Mouse (Mus musculus): ENCODE measurements around the gene Tagap1. TPM values are rescaled to one million over a fixed set of nuclear protein-coding genes. Genes with fewer than 3 reads are reported as not detected.
"Not testable (repeated sequence)": the region's sequence is repeated elsewhere in the genome, so short reads cannot be mapped to it uniquely, and the experiment has no call there.

Tagap1 gene
- 6.4 TPM for polyA plus RNA-seq (2012; fragmentation: generic; extraction: Trizol)
- long read RNA-seq, experiment 1, partial matches to known transcripts = 3 of 8 reads
- long read RNA-seq, experiment 1, other reads (novel, unspliced or antisense) = 5 of 8 reads
- long read RNA-seq, experiment 2, partial matches to known transcripts = 6 of 10 reads
- long read RNA-seq, experiment 2, other reads (novel, unspliced or antisense) = 4 of 10 reads

- not testable (repeated sequence) for H3K27me3 ChIP-seq (ENCODE audit: control insufficient read depth, insufficient read depth, insufficient read length); H3K79me2 ChIP-seq (ENCODE audit: control insufficient read depth, insufficient read depth); H3K36me3 ChIP-seq (ENCODE audit: control insufficient read depth, insufficient read depth); H3K79me3 ChIP-seq (ENCODE audit: low read depth)
- peak within 1 kb of the TSS; percentile 55 for H3K4me3 ChIP-seq (ENCODE audit: insufficient read depth, poor library complexity, severe bottlenecking)
- H3ac ChIP-seq (ENCODE audit: control insufficient read depth, insufficient read length, low read depth) = peak within 1 kb of the TSS; percentile 85
These were observed at the start of gene Tagap1 for GRCm38 (mm10) chr17:6960776-6961175. TSS of gene Tagap1 (minus strand) at chr17:6961156.

GRCm38 (mm10) chr17:7009901-7010300, 48.9 kb upstream of the Tagap1 start:
- H3K79me2 ChIP-seq (ENCODE audit: control insufficient read depth, insufficient read depth); H3ac ChIP-seq (ENCODE audit: control insufficient read depth, insufficient read length, low read depth); H3K79me3 ChIP-seq (ENCODE audit: low read depth); H3K27me3 ChIP-seq (ENCODE audit: control insufficient read depth, insufficient read depth, insufficient read length); H3K36me3 ChIP-seq (ENCODE audit: control insufficient read depth, insufficient read depth); H3K4me3 ChIP-seq (ENCODE audit: insufficient read depth, poor library complexity, severe bottlenecking): not testable (repeated sequence)

GRCm38 (mm10) chr17:7009440-7009839, 48.5 kb upstream of the Tagap1 start:
- H3K4me3 ChIP-seq (ENCODE audit: insufficient read depth, poor library complexity, severe bottlenecking); H3K79me2 ChIP-seq (ENCODE audit: control insufficient read depth, insufficient read depth); H3ac ChIP-seq (ENCODE audit: control insufficient read depth, insufficient read length, low read depth); H3K79me3 ChIP-seq (ENCODE audit: low read depth); H3K36me3 ChIP-seq (ENCODE audit: control insufficient read depth, insufficient read depth); H3K27me3 ChIP-seq (ENCODE audit: control insufficient read depth, insufficient read depth, insufficient read length): not testable (repeated sequence)

GRCm38 (mm10) chr17:7008885-7009284, 47.9 kb upstream of the Tagap1 start:
- not testable (repeated sequence) for H3ac ChIP-seq (ENCODE audit: control insufficient read depth, insufficient read length, low read depth); H3K79me3 ChIP-seq (ENCODE audit: low read depth); H3K79me2 ChIP-seq (ENCODE audit: control insufficient read depth, insufficient read depth); H3K36me3 ChIP-seq (ENCODE audit: control insufficient read depth, insufficient read depth); H3K27me3 ChIP-seq (ENCODE audit: control insufficient read depth, insufficient read depth, insufficient read length); H3K4me3 ChIP-seq (ENCODE audit: insufficient read depth, poor library complexity, severe bottlenecking)

GRCm38 (mm10) chr17:7005646-7006045, 44.7 kb upstream of the Tagap1 start:
- not testable (repeated sequence) for H3K79me3 ChIP-seq (ENCODE audit: low read depth); H3K4me3 ChIP-seq (ENCODE audit: insufficient read depth, poor library complexity, severe bottlenecking); H3K27me3 ChIP-seq (ENCODE audit: control insufficient read depth, insufficient read depth, insufficient read length); H3K79me2 ChIP-seq (ENCODE audit: control insufficient read depth, insufficient read depth); H3ac ChIP-seq (ENCODE audit: control insufficient read depth, insufficient read length, low read depth); H3K36me3 ChIP-seq (ENCODE audit: control insufficient read depth, insufficient read depth)

GRCm38 (mm10) chr17:7003392-7003791, 42.4 kb upstream of the Tagap1 start:
- H3K79me2 ChIP-seq (ENCODE audit: control insufficient read depth, insufficient read depth); H3K36me3 ChIP-seq (ENCODE audit: control insufficient read depth, insufficient read depth); H3K79me3 ChIP-seq (ENCODE audit: low read depth); H3K27me3 ChIP-seq (ENCODE audit: control insufficient read depth, insufficient read depth, insufficient read length); H3ac ChIP-seq (ENCODE audit: control insufficient read depth, insufficient read length, low read depth); H3K4me3 ChIP-seq (ENCODE audit: insufficient read depth, poor library complexity, severe bottlenecking): not testable (repeated sequence)

GRCm38 (mm10) chr17:7001790-7002585, 41.0 kb upstream of the Tagap1 start:
- not testable (repeated sequence) for H3ac ChIP-seq (ENCODE audit: control insufficient read depth, insufficient read length, low read depth); H3K4me3 ChIP-seq (ENCODE audit: insufficient read depth, poor library complexity, severe bottlenecking); H3K36me3 ChIP-seq (ENCODE audit: control insufficient read depth, insufficient read depth); H3K79me3 ChIP-seq (ENCODE audit: low read depth); H3K27me3 ChIP-seq (ENCODE audit: control insufficient read depth, insufficient read depth, insufficient read length); H3K79me2 ChIP-seq (ENCODE audit: control insufficient read depth, insufficient read depth)

- not testable (repeated sequence) for H3ac ChIP-seq (ENCODE audit: control insufficient read depth, insufficient read length, low read depth); H3K79me3 ChIP-seq (ENCODE audit: low read depth); H3K27me3 ChIP-seq (ENCODE audit: control insufficient read depth, insufficient read depth, insufficient read length); H3K36me3 ChIP-seq (ENCODE audit: control insufficient read depth, insufficient read depth); H3K79me2 ChIP-seq (ENCODE audit: control insufficient read depth, insufficient read depth); H3K4me3 ChIP-seq (ENCODE audit: insufficient read depth, poor library complexity, severe bottlenecking)
These were observed 37.0 kb upstream of the Tagap1 start for GRCm38 (mm10) chr17:6997778-6998490.

GRCm38 (mm10) chr17:6996826-6997225, 35.9 kb upstream of the Tagap1 start:
- not testable (repeated sequence) for H3K27me3 ChIP-seq (ENCODE audit: control insufficient read depth, insufficient read depth, insufficient read length); H3K4me3 ChIP-seq (ENCODE audit: insufficient read depth, poor library complexity, severe bottlenecking); H3K79me3 ChIP-seq (ENCODE audit: low read depth); H3ac ChIP-seq (ENCODE audit: control insufficient read depth, insufficient read length, low read depth); H3K79me2 ChIP-seq (ENCODE audit: control insufficient read depth, insufficient read depth); H3K36me3 ChIP-seq (ENCODE audit: control insufficient read depth, insufficient read depth)

GRCm38 (mm10) chr17:6995504-6995903, 34.5 kb upstream of the Tagap1 start:
- H3K27me3 ChIP-seq (ENCODE audit: control insufficient read depth, insufficient read depth, insufficient read length); H3K79me2 ChIP-seq (ENCODE audit: control insufficient read depth, insufficient read depth); H3K4me3 ChIP-seq (ENCODE audit: insufficient read depth, poor library complexity, severe bottlenecking); H3K79me3 ChIP-seq (ENCODE audit: low read depth); H3ac ChIP-seq (ENCODE audit: control insufficient read depth, insufficient read length, low read depth); H3K36me3 ChIP-seq (ENCODE audit: control insufficient read depth, insufficient read depth): not testable (repeated sequence)

- H3K79me3 ChIP-seq (ENCODE audit: low read depth) = not testable (repeated sequence)
These were observed 25.2 kb upstream of the Tagap1 start for GRCm38 (mm10) chr17:6986118-6986517.

More at GRCm38 (mm10) chr17:6986118-6986517, 25.2 kb upstream of the Tagap1 start:
- H3K36me3 ChIP-seq (ENCODE audit: control insufficient read depth, insufficient read depth); H3K4me3 ChIP-seq (ENCODE audit: insufficient read depth, poor library complexity, severe bottlenecking); H3ac ChIP-seq (ENCODE audit: control insufficient read depth, insufficient read length, low read depth); H3K27me3 ChIP-seq (ENCODE audit: control insufficient read depth, insufficient read depth, insufficient read length); H3K79me2 ChIP-seq (ENCODE audit: control insufficient read depth, insufficient read depth): not testable (repeated sequence)

Measured in C2C12 (cell line).